Mouse (Mus musculus) neural tube, embryonic 14.5 days (tissue): ENCODE results near the gene Dqx1. TPM values are rescaled to one million over a fixed set of nuclear protein-coding genes. Genes with fewer than 3 reads are reported as not detected.

Experiments
- microRNA counts: library from miRNA; unstranded; fragments of <30 nt; microRNA quantifications from one replicate; lab custom pipeline; 2016
- microRNA-seq: library from miRNA; unstranded; fragments of <30 nt; microRNA quantifications from one replicate; pipeline ENCODE4, GENCODE M21; 2016
- polyA plus RNA-seq: library from polyadenylated mRNA; unstranded; fragments of >200 nt; fragmentation: Nextera tagmentation; extraction: Ambion mirVana; gene quantifications from 2 replicates; pipeline ENCODE4 v1.2.1, GENCODE M21; 2014

Gene Dqx1
- polyA plus RNA-seq, 1 experiment from 2014 or later: 0.24 TPM

MicroRNAs within 50 kb of the gene (microRNA counts, 519-probe panel; counts per million panel counts)
- microRNA mmu-miR-3470a+mmu-miR-3470b (lab: Ali Mortazavi, UCI): not detected

Small RNA genes within 50 kb of the gene (microRNA-seq; reads per million reads assigned to microRNA genes)
- not detected for gene Mir3470a
- gene Mir7040: not detected

Other genes with a start within 250 kb of the Dqx1 start
- gene Sema4f, start 118.1 kb upstream of the Dqx1 start, polyA plus RNA-seq: 13.7 and 19.5 TPM in 2 replicates
- gene M1ap, start 110.9 kb upstream of the Dqx1 start, polyA plus RNA-seq: not detected in 2 replicates
- 1.0 and 2.0 TPM in 2 replicates for gene Dok1, start 24.4 kb upstream of the Dqx1 start, polyA plus RNA-seq
- 4.2 and 6.1 TPM in 2 replicates for gene Loxl3, start 23.7 kb upstream of the Dqx1 start, polyA plus RNA-seq
- gene Aup1, start 3.3 kb upstream of the Dqx1 start, polyA plus RNA-seq: 122 and 123 TPM in 2 replicates
- gene Htra2, start 2.6 kb upstream of the Dqx1 start, polyA plus RNA-seq: 37.8 and 45.9 TPM in 2 replicates
- gene Tlx2, start 12.4 kb downstream of the Dqx1 start, polyA plus RNA-seq: 7.1 TPM in 1 of 2 replicates, not detected in the other
- 44.9 and 46.6 TPM in 2 replicates for gene Pcgf1, start 20.0 kb downstream of the Dqx1 start, polyA plus RNA-seq
- not detected in 2 replicates for gene Lbx2, start 28.5 kb downstream of the Dqx1 start, polyA plus RNA-seq
- 5.6 and 6.3 TPM in 2 replicates for gene Ccdc142, start 43.8 kb downstream of the Dqx1 start, polyA plus RNA-seq
- gene Gm42688, start 43.8 kb downstream of the Dqx1 start, polyA plus RNA-seq: 3.7 and 4.3 TPM in 2 replicates
- 118 and 119 TPM in 2 replicates for gene Mrpl53, start 51.2 kb downstream of the Dqx1 start, polyA plus RNA-seq
- 21.9 and 25.3 TPM in 2 replicates for gene Mogs, start 57.7 kb downstream of the Dqx1 start, polyA plus RNA-seq
- gene Wbp1, start 63.7 kb downstream of the Dqx1 start, polyA plus RNA-seq: 129 and 146 TPM in 2 replicates
- gene Ino80b, start 67.6 kb downstream of the Dqx1 start, polyA plus RNA-seq: 13.5 and 14.3 TPM in 2 replicates
- gene Rtkn, start 77.6 kb downstream of the Dqx1 start, polyA plus RNA-seq: 6.3 and 8.8 TPM in 2 replicates
- 18.2 and 25.7 TPM in 2 replicates for gene Wdr54, start 98.6 kb downstream of the Dqx1 start, polyA plus RNA-seq
- 4.2 and 7.8 TPM in 2 replicates for gene 1700003E16Rik, start 98.6 kb downstream of the Dqx1 start, polyA plus RNA-seq
- 122 and 147 TPM in 2 replicates for gene Dctn1, start 108.1 kb downstream of the Dqx1 start, polyA plus RNA-seq
- gene Slc4a5, start 162.0 kb downstream of the Dqx1 start, polyA plus RNA-seq: not detected in 2 replicates